Comparison of ENCODE assay signal across 9 mouse cellular contexts in genomic region chr16:60538233-60538632, GRCm38 (mm10).
DNase-seq lines count a peak whose midpoint lies in the region; ATAC-seq and TF ChIP-seq lines count a peak whose summit lies in the region.
"Had no signal": no experiment of that assay in that cellular context is flagged by ENCODE, and none has a peak within 500 bp of the region (broad histone marks: within the 10 kb centered on the region; RNA-seq: fewer than 3 reads in every experiment).

No protein-coding gene starts in this region.

- H3K27ac ChIP-seq in CH12.LX (ENCODE audit: insufficient read depth, low read depth) = no peak overlapping the region
- H3K27ac ChIP-seq: heart, embryonic 13.5 days had no signal

- TF ChIP-seq CTCF in CH12.LX (conservative IDR thresholded peaks at IDR 0.05 in 1 of 2, IDR thresholded peaks at IDR 0.05 in 1 of 2; ENCODE audit: low read depth in 2 of 2, low read length in 2 of 2) = peak in 1 of 2 experiments; percentile 27; a peak in 2 of 4 replicates

- intact Hi-C loops in left cerebral cortex, postnatal 14 days (cut with DNase I) = no loop called here

- no peak for TF ChIP-seq EP300 in CH12.LX (IDR thresholded peaks at IDR 0.05; ENCODE audit: low read length)

- TF ChIP-seq RAD21 in CH12.LX (IDR thresholded peaks at IDR 0.05; ENCODE audit: low read depth, low read length) = peak; percentile 17

- H3K27me3 ChIP-seq in CH12.LX (replicated peaks) = no peaks in the 10 kb centered on the region
- H3K27me3 ChIP-seq: heart, embryonic 13.5 days had no signal

- no peaks in the 10 kb centered on the region for H3K79me2 ChIP-seq in CH12.LX (replicated peaks; ENCODE audit: control insufficient read depth, extremely low read depth, insufficient read depth, poor library complexity, severe bottlenecking)

- in situ Hi-C loops in CH12.LX (cut with MboI; ENCODE audit: low pct_ligation_motif_present, low pct_unique_long_range_greater_than_20kb, low sequenced_read_pairs) = no loop called here

- no peak overlapping the region for H3K4me2 ChIP-seq in CH12.LX (ENCODE audit: insufficient read depth, low read depth, poor library complexity, severe bottlenecking)
- H3K4me2 ChIP-seq: heart, embryonic 13.5 days had no signal

- dilution Hi-C loops in CH12.LX (cut with MboI; ENCODE audit: extremely low pct_ligation_motif_present, extremely low pct_unique_long_range_greater_than_20kb, low sequenced_read_pairs) = no loop called here

- no peak for ATAC-seq in megakaryocyte progenitor cell, adult 5-6 weeks (replicated peaks; ENCODE audit: poor library complexity)

- no peaks in the 10 kb centered on the region for H3K4me1 ChIP-seq in CH12.LX (ENCODE audit: control insufficient read depth in 1 of 2, insufficient read depth in 2 of 2)
- H3K4me1 ChIP-seq: heart, embryonic 13.5 days had no signal

- peak; percentile 5 for DNase-seq in kidney, adult 9 months
- no peak for DNase-seq in kidney, postnatal 25 days
- DNase-seq in CH12.LX (ENCODE audit: extremely low read depth) = peak; percentile 3
- DNase-seq in brain, embryonic 18.5 days (ENCODE audit: low read depth, low spot score) = peak; percentile 6
- peak; percentile 28 to 40 for DNase-seq in left cerebral cortex, postnatal 14 days (ENCODE audit: low spot score in 2 of 2)
- DNase-seq in gastrocnemius, postnatal 10 days = no peak
- DNase-seq in frontal cortex, postnatal 25 days (ENCODE audit: low spot score in 2 of 2) = no peak

- peaks cover 11% of the 10 kb centered on the region for H3K9me3 ChIP-seq in CH12.LX (replicated peaks; ENCODE audit: low read length)
- H3K9me3 ChIP-seq: heart, embryonic 13.5 days had no signal

- no peak for TF ChIP-seq POLR2A in CH12.LX (IDR thresholded peaks at IDR 0.05; ENCODE audit: low read depth, low read length)

- no peak overlapping the region for H3K9ac ChIP-seq in CH12.LX (ENCODE audit: insufficient read depth, low read depth)
- H3K9ac ChIP-seq: heart, embryonic 13.5 days had no signal

- H3K36me3 ChIP-seq in CH12.LX (replicated peaks in 1 of 2; ENCODE audit: control insufficient read depth in 1 of 2, insufficient read depth in 1 of 2, low read length in 1 of 2) = no peaks in the 10 kb centered on the region
- H3K36me3 ChIP-seq: heart, embryonic 13.5 days had no signal

- no peak overlapping the region for H3K4me3 ChIP-seq in CH12.LX (replicated peaks in 1 of 3; ENCODE audit: low read depth in 2 of 3, low read length in 2 of 3, poor library complexity in 1 of 3)
- H3K4me3 ChIP-seq: heart, embryonic 13.5 days had no signal

TF ChIP-seq in CH12.LX, 34 proteins besides CTCF, POLR2A, EP300 and RAD21:
- TF ChIP-seq MAX (IDR thresholded peaks at IDR 0.05; ENCODE audit: low read length) (no peak), SMC3 (IDR thresholded peaks at IDR 0.05; ENCODE audit: low read depth, low read length) (peak; percentile 22; the same call in 1 of the 2 replicates)

Comparison
In these comparisons a context has a peak if more than half of its experiments do, and no peak if none do; other contexts are left out.
1. DNase-seq: peak in kidney, adult 9 months (single experiment), CH12.LX (single experiment), brain, embryonic 18.5 days (single experiment) and left cerebral cortex, postnatal 14 days (2 of 2); none in kidney, postnatal 25 days (0 of 2), gastrocnemius, postnatal 10 days (single experiment) and frontal cortex, postnatal 25 days (0 of 2).